Mouse (Mus musculus): Measurements from ENCODE around the gene Syne1.

The Syne1 gene

GRCm38 (mm10) chr10:5415730-5416129 is 135.6 kb downstream of the Syne1 start:
- no peak for DNase-seq

- DNase-seq: no peak
These were observed 167.0 kb downstream of the Syne1 start for GRCm38 (mm10) chr10:5384131-5384776.

- DNase-seq: no peak
These were observed 169.7 kb downstream of the Syne1 start for GRCm38 (mm10) chr10:5381536-5381935.

- no peak for DNase-seq
These were observed 172.3 kb downstream of the Syne1 start for GRCm38 (mm10) chr10:5378969-5379368.

GRCm38 (mm10) chr10:5369599-5369998 is 181.7 kb downstream of the Syne1 start:
- DNase-seq: peak; percentile 38

GRCm38 (mm10) chr10:5368266-5368665 is 183.0 kb downstream of the Syne1 start:
- DNase-seq: no peak

GRCm38 (mm10) chr10:5367465-5368011 is 183.7 kb downstream of the Syne1 start:
- DNase-seq: no peak

- peak; percentile 60 for DNase-seq
These were observed 190.7 kb downstream of the Syne1 start for GRCm38 (mm10) chr10:5360560-5360959.

- no peak for DNase-seq
These were observed 194.7 kb downstream of the Syne1 start for GRCm38 (mm10) chr10:5356614-5357013.

GRCm38 (mm10) chr10:5353390-5353789 is 197.9 kb downstream of the Syne1 start:
- DNase-seq: no peak

GRCm38 (mm10) chr10:5346911-5347310 is 204.4 kb downstream of the Syne1 start:
- DNase-seq: no peak

GRCm38 (mm10) chr10:5343211-5343610 is 208.1 kb downstream of the Syne1 start:
- DNase-seq: peak; percentile 41

- no peak for DNase-seq
These were observed 214.9 kb downstream of the Syne1 start for GRCm38 (mm10) chr10:5336394-5336793.

GRCm38 (mm10) chr10:5332801-5333200 is 218.5 kb downstream of the Syne1 start:
- no peak for DNase-seq

GRCm38 (mm10) chr10:5326716-5327115 is 224.6 kb downstream of the Syne1 start:
- DNase-seq: no peak

- peak; percentile 38 for DNase-seq
These were observed 227.4 kb downstream of the Syne1 start for GRCm38 (mm10) chr10:5323741-5324395.

GRCm38 (mm10) chr10:5322562-5322961 is 228.7 kb downstream of the Syne1 start:
- peak; percentile 41 for DNase-seq

GRCm38 (mm10) chr10:5317602-5318001 is 233.7 kb downstream of the Syne1 start:
- peak; percentile 82 for DNase-seq

GRCm38 (mm10) chr10:5312437-5312836 is 238.8 kb downstream of the Syne1 start:
- no peak for DNase-seq

- no peak for DNase-seq
These were observed 241.1 kb downstream of the Syne1 start for GRCm38 (mm10) chr10:5309961-5310713.

GRCm38 (mm10) chr10:5309398-5309797 is 241.9 kb downstream of the Syne1 start:
- no peak for DNase-seq

GRCm38 (mm10) chr10:5305555-5305954 is 245.7 kb downstream of the Syne1 start:
- DNase-seq: no peak

- DNase-seq: no peak
These were observed 255.9 kb downstream of the Syne1 start for GRCm38 (mm10) chr10:5295291-5295891.

Measured in cerebellum, adult 8-10 months (tissue).